Mouse (Mus musculus) MEL (cell line): Measurements from ENCODE around the gene Socs1. TPM values are rescaled to one million over a fixed set of nuclear protein-coding genes. Genes with fewer than 3 reads are reported as not detected.

ENCODE experiments used
- DNase-seq: peaks from one replicate; pipeline ENCODE4 v3.0.0; 2011; ENCODE audit warnings: low read depth, low spot score
- H3K27ac ChIP-seq: 2 replicates; pipeline ENCODE4 v1.5.1; 2012; ENCODE audit warnings: low read depth, mild to moderate bottlenecking, control low read depth, low read length, moderate library complexity; ENCODE audit not compliant: control insufficient read depth
- H3K27me3 ChIP-seq, 2 experiments: fragments of 150-350 bp in 1 of 2; sonication (generic) in 1 of 2; 2 replicates each; pipeline ENCODE4 v1.6.1; 2012; ENCODE audit warnings: low read length in 2 of 2, mild to moderate bottlenecking in 2 of 2, improper control_type of control experiment in 1 of 2, moderate library complexity in 1 of 2; ENCODE audit not compliant: insufficient read depth in 2 of 2, control insufficient read depth in 1 of 2
- H3K36me3 ChIP-seq, 2 experiments: 2 replicates each; pipeline ENCODE4 v1.6.1; 2012 to 2014; ENCODE audit warnings: low read length in 2 of 2, improper control_type of control experiment in 1 of 2, inconsistent platforms in 1 of 2, mild to moderate bottlenecking in 1 of 2; ENCODE audit not compliant: insufficient read depth in 2 of 2, control insufficient read depth in 1 of 2
- H3K4me1 ChIP-seq, 2 experiments: fragments of 150-350 bp in 1 of 2; sonication (generic) in 1 of 2; 2 replicates each; pipeline ENCODE4 v1.6.1; 2012; ENCODE audit warnings: low read length in 2 of 2, improper control_type of control experiment in 1 of 2, mild to moderate bottlenecking in 1 of 2; ENCODE audit not compliant: insufficient read depth in 2 of 2, control insufficient read depth in 1 of 2
- H3K4me3 ChIP-seq, 2 experiments: fragments of 150-350 bp in 1 of 2; sonication (generic) in 1 of 2; 2 replicates each; pipeline ENCODE4 v1.5.1; 2012; ENCODE audit warnings: low read depth in 2 of 2, low read length in 2 of 2, mild to moderate bottlenecking in 2 of 2, moderate library complexity in 2 of 2, control low read depth in 1 of 2, improper control_type of control experiment in 1 of 2; ENCODE audit not compliant: control insufficient read depth in 1 of 2, insufficient read depth in 1 of 2
- H3K79me2 ChIP-seq: 2 replicates; pipeline ENCODE4 v1.6.1; 2012; ENCODE audit warnings: mild to moderate bottlenecking, low read length, moderate library complexity; ENCODE audit not compliant: control insufficient read depth, poor library complexity, insufficient read depth
- H3K9ac ChIP-seq: 2 replicates; pipeline ENCODE4 v1.6.1; 2012; ENCODE audit warnings: low read depth, mild to moderate bottlenecking, control low read depth, low read length, moderate library complexity; ENCODE audit not compliant: control insufficient read depth, poor library complexity, severe bottlenecking
- H3K9me3 ChIP-seq: fragments of 150-350 bp; sonication (generic); replicated peaks from 2 replicates; pipeline ENCODE4 v1.6.1; 2012; ENCODE audit warnings: mild to moderate bottlenecking, low read length, improper control_type of control experiment, moderate library complexity; ENCODE audit not compliant: insufficient read depth
- BHLHE40 ChIP-seq: IDR thresholded peaks from 2 replicates; pipeline ENCODE4 v1.6.1; 2012; ENCODE audit warnings: low read depth, mild to moderate bottlenecking, inconsistent platforms, low read length, improper control_type of control experiment, borderline replicate concordance
- CTCF ChIP-seq, 3 experiments: IDR thresholded peaks in 2 of 3; conservative IDR thresholded peaks in 1 of 3; 2 replicates each; pipeline ENCODE4 v1.5.1; 2011 to 2012; ENCODE audit warnings: low read length in 3 of 3, low read depth in 2 of 3, mild to moderate bottlenecking in 2 of 3, improper control_type of control experiment in 1 of 3, inconsistent platforms in 1 of 3, mixed read lengths in 1 of 3, moderate library complexity in 1 of 3; ENCODE audit not compliant: control insufficient read depth in 1 of 3, insufficient read depth in 1 of 3, poor library complexity in 1 of 3, severe bottlenecking in 1 of 3
- E2F4 ChIP-seq: IDR thresholded peaks from 2 replicates; pipeline ENCODE4 v1.6.1; 2011; ENCODE audit warnings: low read depth, low read length, improper control_type of control experiment, borderline replicate concordance
- ELF1 ChIP-seq: IDR thresholded peaks from 2 replicates; pipeline ENCODE4 v1.6.1; 2014; ENCODE audit warnings: low read depth, mild to moderate bottlenecking, inconsistent platforms, low read length, improper control_type of control experiment, moderate library complexity
- ETS1 ChIP-seq: IDR thresholded peaks from 2 replicates; pipeline ENCODE4 v1.6.1; 2012; ENCODE audit warnings: low read depth, mild to moderate bottlenecking, inconsistent platforms, low read length, improper control_type of control experiment, moderate library complexity
- GATA1 ChIP-seq: IDR thresholded peaks from 2 replicates; pipeline ENCODE4 v1.6.1; 2011; ENCODE audit warnings: low read depth, low read length, improper control_type of control experiment
- HCFC1 ChIP-seq: IDR thresholded peaks from 2 replicates; pipeline ENCODE4 v1.6.1; 2012; ENCODE audit warnings: low read depth, mild to moderate bottlenecking, inconsistent platforms, low read length, improper control_type of control experiment, moderate library complexity
- JUND ChIP-seq: IDR thresholded peaks from 2 replicates; pipeline ENCODE4 v1.6.1; 2011; ENCODE audit warnings: low read depth, mild to moderate bottlenecking, improper control_type of control experiment, low read length
- MAZ ChIP-seq: IDR thresholded peaks from 2 replicates; pipeline ENCODE4 v1.6.1; 2012; ENCODE audit warnings: low read depth, mild to moderate bottlenecking, inconsistent platforms, low read length, improper control_type of control experiment
- MXI1 ChIP-seq: IDR thresholded peaks from 2 replicates; pipeline ENCODE4 v1.6.1; 2011; ENCODE audit warnings: mild to moderate bottlenecking, low read depth, low read length, improper control_type of control experiment
- MYB ChIP-seq: IDR thresholded peaks from 2 replicates; pipeline ENCODE4 v1.6.1; 2011; ENCODE audit warnings: mild to moderate bottlenecking, low read depth, low read length, improper control_type of control experiment
- NRF1 ChIP-seq: IDR thresholded peaks from 2 replicates; pipeline ENCODE4 v1.6.1; 2014; ENCODE audit warnings: low read depth, mild to moderate bottlenecking, inconsistent platforms, low read length, improper control_type of control experiment, moderate library complexity; ENCODE audit not compliant: poor library complexity, insufficient read depth, severe bottlenecking
- SMC3 ChIP-seq: IDR thresholded peaks from 2 replicates; pipeline ENCODE4 v1.6.1; 2011; ENCODE audit warnings: low read depth, low read length, improper control_type of control experiment
- USF2 ChIP-seq, 2 experiments: IDR thresholded peaks; 2 replicates each; pipeline ENCODE4 v1.6.1; 2011 to 2012; ENCODE audit warnings: improper control_type of control experiment in 2 of 2, low read length in 2 of 2, borderline replicate concordance in 1 of 2, inconsistent platforms in 1 of 2, low read depth in 1 of 2, mild to moderate bottlenecking in 1 of 2; ENCODE audit not compliant: insufficient read depth in 1 of 2
- ZMIZ1 ChIP-seq: IDR thresholded peaks from 2 replicates; pipeline ENCODE4 v1.6.1; 2012; ENCODE audit warnings: low read depth, mild to moderate bottlenecking, inconsistent platforms, low read length, improper control_type of control experiment, moderate library complexity
- polyA plus RNA-seq, 2 experiments: library from polyadenylated mRNA; stranded (reverse) in 1 of 2; unstranded in 1 of 2; fragments of >175 nt in 1 of 2; fragments of >200 nt in 1 of 2; gene quantifications; 2 replicates each; pipeline versions ENCODE4 v1.2.1 to v1.2.4; 2012; ENCODE audit warnings: low replicate concordance in 2 of 2, low read depth in 1 of 2; ENCODE audit not compliant: insufficient read length in 2 of 2, insufficient read depth in 1 of 2, missing spikeins in 1 of 2
- total RNA-seq: library from RNA; depleted of rRNA; stranded (reverse); fragments of 300-350 nt; gene quantifications from 2 replicates; pipeline ENCODE4 v1.2.3, GENCODE M21; 2012

Socs1 gene
- total and polyA plus RNA-seq, 3 experiments, result 0.12 to 0.36 TPM; not detected in 1

DNA sequence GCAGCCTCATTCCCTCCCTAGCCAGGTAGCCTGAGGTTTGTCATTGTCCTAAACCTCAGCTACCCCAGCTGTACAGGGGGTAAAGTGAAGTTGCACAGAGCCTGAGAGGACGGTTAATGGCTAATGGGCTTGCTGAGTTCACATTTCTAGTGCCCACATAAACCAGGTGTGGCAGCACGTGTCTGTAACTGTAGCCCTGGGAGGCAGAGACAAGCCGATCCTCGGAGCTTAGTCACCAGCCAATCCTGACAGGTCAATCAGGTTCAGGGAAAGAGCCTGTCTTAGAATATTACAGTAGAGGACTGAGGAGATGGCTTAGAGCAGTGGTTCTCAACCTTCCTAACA lies 43.1 kb upstream of the Socs1 start:
- no peak overlapping the region for H3K27ac ChIP-seq
- no peak for DNase-seq
- TF ChIP-seq ETS1 (no peak), MAZ (no peak), USF2 (IDR thresholded peaks at IDR 0.05; ENCODE audit: borderline replicate concordance in 1 of 2, insufficient read depth in 1 of 2, low read depth in 1 of 2, low read length in 2 of 2) (no peak), JUND (no peak), CTCF (IDR thresholded peaks at IDR 0.05 in 2 of 3, conservative IDR thresholded peaks at IDR 0.05 in 1 of 3; ENCODE audit: control insufficient read depth in 1 of 3, insufficient read depth in 1 of 3, low read depth in 2 of 3, low read length in 3 of 3, poor library complexity in 1 of 3, severe bottlenecking in 1 of 3) (no peak)
- TF ChIP-seq, all 39 proteins: peak for 0
- Histone ChIP-seq H3K9ac (no peak overlapping the region), H3K36me3 (no peaks in the 10 kb centered on the region), H3K4me3 (no peak overlapping the region), H3K79me2 (no peaks in the 10 kb centered on the region), H3K27me3 (no peaks in the 10 kb centered on the region), H3K9me3 (no peaks in the 10 kb centered on the region), H3K4me1 (no peaks in the 10 kb centered on the region)

DNA sequence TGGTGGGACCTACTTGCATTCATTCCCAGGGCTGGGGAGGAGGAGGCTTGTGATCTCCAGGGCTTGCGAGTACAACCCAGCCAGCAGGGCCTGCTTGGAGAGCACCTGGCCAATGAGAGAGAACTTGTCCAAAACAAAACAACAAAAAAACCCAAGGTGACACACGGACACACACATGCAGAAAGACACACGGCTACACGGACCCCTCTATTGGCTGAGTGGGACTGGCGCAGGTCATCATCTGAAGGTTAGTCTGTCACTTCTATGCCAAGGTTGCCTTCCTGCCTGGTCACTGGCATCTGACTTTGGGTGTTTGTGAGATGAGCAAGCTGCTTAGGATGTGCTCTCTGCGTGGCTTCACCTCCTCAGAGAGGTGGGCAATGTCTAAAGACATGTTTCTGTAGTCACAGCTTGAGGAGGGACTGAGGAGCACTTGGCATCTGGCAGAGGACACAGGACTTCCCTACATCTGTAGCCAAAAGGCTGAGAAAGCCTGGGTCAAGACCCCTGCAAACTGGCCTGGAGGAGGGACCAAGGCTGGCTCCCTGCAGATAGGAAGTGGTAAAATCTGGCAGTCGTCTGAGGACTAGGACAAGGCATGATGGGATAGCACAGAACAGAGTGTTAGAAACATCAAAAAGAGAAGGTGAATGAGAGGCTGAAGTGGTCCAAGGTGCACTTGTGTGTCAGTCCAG lies 42.6 kb upstream of the Socs1 start:
- TF ChIP-seq GATA1 (no peak), HCFC1 (no peak), NRF1 (no peak), ZMIZ1 (no peak), BHLHE40 (no peak), E2F4 (no peak), JUND (no peak), MYB (no peak), SMC3 (no peak), ELF1 (no peak), MXI1 (no peak)
- DNase-seq, result no peak
- no peaks in the 10 kb centered on the region for H3K9me3 ChIP-seq
- H3K9ac ChIP-seq, result no peak overlapping the region
- H3K27me3 ChIP-seq, result no peaks in the 10 kb centered on the region
- H3K36me3 ChIP-seq, result no peaks in the 10 kb centered on the region
- no peaks in the 10 kb centered on the region for H3K4me1 ChIP-seq
- no peak overlapping the region for H3K4me3 ChIP-seq
- H3K27ac ChIP-seq, result no peak overlapping the region
- H3K79me2 ChIP-seq, result no peaks in the 10 kb centered on the region
